Mouse (Mus musculus): ENCODE measurements around the gene Olfr203.
"Not testable (repeated sequence)": the region's sequence is repeated elsewhere in the genome, so short reads cannot be mapped to it uniquely, and the experiment has no call there.

Olfr203 gene

GRCm38 (mm10) chr16:59298581-59298980, at the start of gene Olfr203:
TSS of gene Olfr203 (plus strand) at chr16:59298881.
- no peak for DNase-seq (ENCODE audit: low spot score)

GRCm38 (mm10) chr16:59249684-59250083, 49.0 kb upstream of the Olfr203 start:
- no peak for DNase-seq (ENCODE audit: low spot score)

GRCm38 (mm10) chr16:59269097-59269496, 29.6 kb upstream of the Olfr203 start:
- DNase-seq (ENCODE audit: low spot score) = not testable (repeated sequence)

GRCm38 (mm10) chr16:59272532-59272931, 26.1 kb upstream of the Olfr203 start, which contains the start of gene Olfr201:
TSS of gene Olfr201 (minus strand) at chr16:59272632.
- DNase-seq (ENCODE audit: low spot score) = not testable (repeated sequence)

GRCm38 (mm10) chr16:59280542-59280941, 18.1 kb upstream of the Olfr203 start:
- DNase-seq (ENCODE audit: low spot score) = no peak

GRCm38 (mm10) chr16:59283476-59283875, 15.2 kb upstream of the Olfr203 start:
- no peak for DNase-seq (ENCODE audit: low spot score)

GRCm38 (mm10) chr16:59286693-59287092, 12.0 kb upstream of the Olfr203 start, which contains the start of gene Olfr202:
TSS of gene Olfr202 (minus strand) at chr16:59286793.
- no peak for DNase-seq (ENCODE audit: low spot score)

- not testable (repeated sequence) for DNase-seq (ENCODE audit: low spot score)
Observed at GRCm38 (mm10) chr16:59287576-59287975, 11.1 kb upstream of the Olfr203 start.

GRCm38 (mm10) chr16:59318148-59318547, 19.5 kb downstream of the Olfr203 start, which contains the start of gene Olfr204:
TSS of gene Olfr204 (minus strand) at chr16:59318248.
- DNase-seq (ENCODE audit: low spot score) = no peak

GRCm38 (mm10) chr16:59323262-59323661, 24.6 kb downstream of the Olfr203 start:
- not testable (repeated sequence) for DNase-seq (ENCODE audit: low spot score)

GRCm38 (mm10) chr16:59331038-59331437, 32.4 kb downstream of the Olfr203 start, which contains the start of gene Olfr205:
TSS of gene Olfr205 (minus strand) at chr16:59331138.
- DNase-seq (ENCODE audit: low spot score) = no peak

GRCm38 (mm10) chr16:59349146-59349545, 50.5 kb downstream of the Olfr203 start, which contains the start of gene Olfr206:
TSS of gene Olfr206 (minus strand) at chr16:59349246.
- no peak for DNase-seq (ENCODE audit: low spot score)

Data from ovary, postnatal 36 days (tissue).